Mouse (Mus musculus): ENCODE data around the gene Pkmyt1.

GRCm38 (mm10) chr17:23703301-23703700 is 22.8 kb upstream of the Pkmyt1 start:
- TF ChIP-seq POLR2A (IDR thresholded peaks at IDR 0.05; ENCODE audit: insufficient read length, low read depth), result no peak
- TF ChIP-seq MYOG (IDR thresholded peaks at IDR 0.05; ENCODE audit: control insufficient read depth in 1 of 3, insufficient read depth in 1 of 3, insufficient read length in 2 of 3, low read depth in 2 of 3), result no peak
- TF ChIP-seq USF1 (IDR thresholded peaks at IDR 0.05; ENCODE audit: low read depth), result no peak
- TF ChIP-seq MAX (IDR thresholded peaks at IDR 0.05; ENCODE audit: low read depth), result no peak
- TF ChIP-seq SRF (IDR thresholded peaks at IDR 0.05; ENCODE audit: control insufficient read depth, insufficient read length, low read depth), result no peak
- no peak for TF ChIP-seq CEBPB (IDR thresholded peaks at IDR 0.05; ENCODE audit: insufficient read depth, poor library complexity, severe bottlenecking)
- no peak for TF ChIP-seq TCF12 (IDR thresholded peaks at IDR 0.05; ENCODE audit: insufficient read depth, poor library complexity, severe bottlenecking)
- no peak for TF ChIP-seq E2F4 (IDR thresholded peaks at IDR 0.05; ENCODE audit: insufficient read depth)
- TF ChIP-seq REST (IDR thresholded peaks at IDR 0.05; ENCODE audit: insufficient read depth, insufficient read length), result no peak
- no peak for TF ChIP-seq POLR2AphosphoS2 (IDR thresholded peaks at IDR 0.05; ENCODE audit: insufficient read length, low read depth)

All from myocyte (in vitro differentiated cells).